Mouse (Mus musculus) liver, adult 2 months (tissue): ENCODE data around the gene Gpr15. TPM values are rescaled to one million over a fixed set of nuclear protein-coding genes. Genes with fewer than 3 reads are reported as not detected.

ENCODE experiments used
- DNase-seq: peaks from one replicate; pipeline ENCODE4 v3.0.0-alpha.2; 2011; ENCODE audit warnings: low read depth, low spot score; ENCODE audit errors: extremely low read depth
- H3K27ac ChIP-seq: fragments of 200-500 bp; replicated peaks from 2 replicates; pipeline ENCODE4 v1.5.1; 2012; ENCODE audit warnings: low read depth, mild to moderate bottlenecking, control low read depth, inconsistent platforms, low read length; ENCODE audit not compliant: insufficient read depth
- H3K27me3 ChIP-seq: fragments of 200-500 bp; 2 replicates; pipeline ENCODE4 v1.6.1; 2012; ENCODE audit warnings: mild to moderate bottlenecking, moderate library complexity, low read length, inconsistent platforms; ENCODE audit not compliant: control insufficient read depth, insufficient read depth
- H3K36me3 ChIP-seq: fragments of 200-500 bp; 2 replicates; pipeline ENCODE4 v1.6.1; 2012; ENCODE audit warnings: low read length, inconsistent platforms; ENCODE audit not compliant: control insufficient read depth, insufficient read depth
- H3K4me1 ChIP-seq: fragments of 200-500 bp; 2 replicates; pipeline ENCODE4 v1.6.1; 2011; ENCODE audit warnings: low read length; ENCODE audit not compliant: control insufficient read depth, insufficient read depth
- H3K4me3 ChIP-seq: fragments of 200-500 bp; 2 replicates; pipeline ENCODE4 v1.5.1; 2011; ENCODE audit warnings: low read depth, mild to moderate bottlenecking, control low read depth, low read length, moderate library complexity; ENCODE audit not compliant: insufficient read depth
- H3K79me2 ChIP-seq: fragments of 200-500 bp; 2 replicates; pipeline ENCODE4 v1.6.1; 2012; ENCODE audit warnings: inconsistent platforms, mild to moderate bottlenecking, low read length, moderate library complexity; ENCODE audit not compliant: control insufficient read depth, insufficient read depth
- H3K9ac ChIP-seq: fragments of 200-500 bp; 2 replicates; pipeline ENCODE4 v1.6.1; 2012; ENCODE audit warnings: low read depth, mild to moderate bottlenecking, control low read depth, inconsistent platforms, low read length
- CTCF ChIP-seq: fragments of 200-500 bp; IDR thresholded peaks from 2 replicates; pipeline ENCODE4 v1.5.1; 2011; ENCODE audit warnings: low read depth, low read length, control low read depth
- POLR2A ChIP-seq: fragments of 200-500 bp; IDR thresholded peaks from 2 replicates; pipeline ENCODE4 v1.6.1; 2011; ENCODE audit warnings: low read length, control low read depth; ENCODE audit not compliant: insufficient read depth; ENCODE audit errors: extremely low read depth
- WGBS: fragments of 180-500 bp; shearing (Covaris S2); methylation state at CpG from one replicate; pipeline ENCODE4 v1.1.7; 2018; 5-methylcytosine and 5-hydroxymethylcytosine counted together
- polyA plus RNA-seq: library from polyadenylated mRNA; depleted of rRNA; stranded (reverse); fragments of >200 nt; gene quantifications from 2 replicates; pipeline ENCODE4 v1.2.3, GENCODE M21; 2012
- total RNA-seq: library from RNA; depleted of rRNA; stranded (reverse); fragments of >200 nt; gene quantifications from 2 replicates; pipeline ENCODE4 v1.2.3, GENCODE M21; 2014

Gene Gpr15
- total and polyA plus RNA-seq, 2 experiments, result 0.10 TPM; not detected in 1

DNA sequence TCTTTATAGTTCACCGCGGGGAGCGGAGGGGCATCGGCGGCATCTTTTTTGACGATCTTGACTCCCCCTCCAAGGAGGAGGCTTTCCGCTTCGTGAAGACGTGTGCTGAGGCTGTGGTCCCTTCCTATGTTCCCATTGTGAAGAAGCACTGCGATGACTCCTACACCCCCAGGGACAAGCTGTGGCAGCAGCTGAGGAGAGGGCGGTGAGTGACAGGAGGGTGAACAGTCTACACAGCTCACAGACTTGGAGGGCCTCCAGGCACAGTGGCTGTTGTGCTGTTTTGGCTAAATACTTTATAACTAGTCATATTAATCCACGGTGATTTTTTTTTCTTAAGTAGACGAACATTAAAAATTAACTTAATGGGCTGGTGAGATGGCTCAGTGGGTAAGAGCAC lies 43.6 kb downstream of the Gpr15 start:
- Histone ChIP-seq H3K4me1 (peaks cover 5% of the 10 kb centered on the region), H3K36me3 (peaks cover 50% of the 10 kb centered on the region), H3K27ac (no peak overlapping the region), H3K4me3 (no peak overlapping the region), H3K9ac (no peak overlapping the region), H3K27me3 (no peaks in the 10 kb centered on the region), H3K79me2 (peaks cover 9% of the 10 kb centered on the region; the same call in 1 of the 2 replicates)
- TF ChIP-seq CTCF, result no peak
- no peak for TF ChIP-seq POLR2A
- DNase-seq, result peak; percentile 52
- WGBS, result 87% methylated on average over 13 of the region's 13 CpGs

DNA sequence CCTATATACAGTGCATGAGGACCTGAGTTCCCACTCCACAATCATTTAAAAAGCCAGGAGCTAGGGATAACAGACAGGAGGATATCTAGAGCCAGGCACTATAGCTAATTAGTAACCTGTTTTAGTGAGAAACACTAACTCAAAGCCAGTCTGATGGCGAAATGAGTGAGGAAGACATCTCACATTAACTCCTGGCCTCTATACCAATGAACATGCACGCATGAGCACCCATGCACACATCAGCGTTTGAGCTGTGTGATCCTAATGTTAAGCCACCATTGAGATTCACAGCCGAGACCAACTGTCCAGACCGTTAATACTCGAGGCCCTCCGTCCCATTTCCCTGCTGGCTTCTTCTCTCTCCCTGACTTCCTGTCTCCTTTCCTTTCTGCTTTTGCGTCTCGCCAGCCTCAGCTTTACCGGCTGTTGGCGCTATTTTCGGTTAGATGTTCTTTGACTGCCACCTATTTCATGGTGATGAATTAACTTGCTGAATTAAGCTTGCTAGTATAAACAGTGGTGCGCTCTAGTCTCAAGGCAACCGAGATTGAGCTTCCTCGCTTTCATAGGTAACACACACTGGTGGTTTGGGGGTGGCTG lies 45.0 kb downstream of the Gpr15 start:
- Histone ChIP-seq H3K36me3 (peaks cover 48% of the 10 kb centered on the region), H3K27me3 (no peaks in the 10 kb centered on the region), H3K4me3 (no peak overlapping the region), H3K79me2 (peaks cover 10% of the 10 kb centered on the region; the same call in 1 of the 2 replicates), H3K9ac (no peak overlapping the region), H3K4me1 (peaks cover 6% of the 10 kb centered on the region), H3K27ac (no peak overlapping the region)
- WGBS, result 89% methylated on average over 15 of the region's 15 CpGs
- TF ChIP-seq POLR2A (no peak), CTCF (no peak)
- DNase-seq, result no peak

DNA sequence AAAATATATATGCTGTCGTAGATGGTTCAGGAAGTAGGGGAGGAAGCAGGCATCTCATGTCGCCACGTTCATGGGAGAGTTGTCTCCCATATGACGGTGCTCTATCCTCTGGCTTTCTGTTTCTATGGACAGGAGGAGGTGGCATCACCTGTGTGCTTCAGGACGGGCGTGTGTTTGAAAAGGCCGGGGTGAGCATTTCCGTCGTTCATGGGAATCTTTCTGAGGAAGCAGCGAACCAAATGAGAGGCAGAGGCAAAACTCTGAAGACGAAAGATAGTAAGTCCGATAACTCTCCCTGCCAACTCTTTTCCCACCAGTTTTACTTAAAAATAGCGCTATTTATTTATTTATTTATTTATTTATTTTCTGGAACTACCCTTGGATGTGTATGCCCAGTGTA lies 46.5 kb downstream of the Gpr15 start:
- peaks cover 10% of the 10 kb centered on the region for H3K4me1 ChIP-seq
- peak overlapping the region; percentile 0; the same call in 1 of the 2 replicates for H3K27ac ChIP-seq
- H3K9ac ChIP-seq, result peak overlapping the region; percentile 20; the same call in 1 of the 2 replicates
- no peaks in the 10 kb centered on the region for H3K27me3 ChIP-seq
- peak; percentile 48 for DNase-seq
- TF ChIP-seq CTCF, result no peak
- TF ChIP-seq POLR2A, result no peak
- H3K79me2 ChIP-seq, result peaks cover 10% of the 10 kb centered on the region; the same call in 1 of the 2 replicates
- WGBS, result 38% methylated on average over 13 of the region's 13 CpGs
- peaks cover 38% of the 10 kb centered on the region for H3K36me3 ChIP-seq
- peak overlapping the region; percentile 42; the same call in 1 of the 2 replicates for H3K4me3 ChIP-seq

DNA sequence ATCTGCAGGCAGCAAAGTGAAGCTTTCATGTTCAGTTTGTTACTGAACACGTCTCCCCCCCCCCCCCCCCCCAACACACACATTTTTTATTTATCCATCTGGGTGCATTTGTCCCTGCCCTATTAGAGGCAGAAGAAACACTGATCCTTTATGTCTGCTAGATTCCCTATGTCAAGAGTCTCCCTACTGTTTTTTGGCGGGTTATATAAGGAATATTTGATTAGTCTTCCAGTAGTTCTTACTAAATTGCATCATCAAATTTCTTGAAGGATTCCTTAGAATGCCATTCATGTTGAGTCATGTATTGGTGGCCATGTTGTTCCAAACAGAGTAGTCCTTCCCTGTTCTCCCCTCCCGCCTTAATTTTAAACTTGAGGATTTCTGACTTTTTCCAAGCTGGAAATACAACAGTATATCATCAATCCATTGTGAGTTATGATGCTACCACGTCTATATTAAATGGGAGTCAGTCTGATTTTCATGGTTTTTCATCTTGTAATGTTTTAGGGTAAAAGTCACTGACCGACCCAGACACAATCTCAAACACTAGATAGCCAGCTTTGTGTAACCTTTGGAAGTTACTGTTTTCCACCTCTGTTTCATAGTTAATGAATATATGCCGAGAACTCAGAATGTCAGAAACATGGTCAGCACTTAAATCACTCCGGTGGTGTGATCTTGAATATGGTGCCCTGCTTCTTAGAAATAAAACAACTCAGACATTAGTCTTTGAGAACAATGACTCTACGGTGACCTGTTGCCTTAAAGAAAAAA lies 47.5 kb downstream of the Gpr15 start:
- TF ChIP-seq CTCF (no peak), POLR2A (no peak)
- H3K27me3 ChIP-seq, result no peaks in the 10 kb centered on the region
- H3K9ac ChIP-seq, result no peak overlapping the region; the same call in 1 of the 2 replicates
- peak; percentile 76 for DNase-seq
- peak overlapping the region; percentile 90; the same call in 1 of the 2 replicates for H3K27ac ChIP-seq
- H3K79me2 ChIP-seq, result peaks cover 10% of the 10 kb centered on the region; the same call in 1 of the 2 replicates
- WGBS, result 21% methylated on average over 8 of the region's 8 CpGs
- peaks cover 30% of the 10 kb centered on the region for H3K36me3 ChIP-seq
- H3K4me3 ChIP-seq, result peak overlapping the region; percentile 88
- H3K4me1 ChIP-seq, result peaks cover 10% of the 10 kb centered on the region; the same call in 1 of the 2 replicates

DNA sequence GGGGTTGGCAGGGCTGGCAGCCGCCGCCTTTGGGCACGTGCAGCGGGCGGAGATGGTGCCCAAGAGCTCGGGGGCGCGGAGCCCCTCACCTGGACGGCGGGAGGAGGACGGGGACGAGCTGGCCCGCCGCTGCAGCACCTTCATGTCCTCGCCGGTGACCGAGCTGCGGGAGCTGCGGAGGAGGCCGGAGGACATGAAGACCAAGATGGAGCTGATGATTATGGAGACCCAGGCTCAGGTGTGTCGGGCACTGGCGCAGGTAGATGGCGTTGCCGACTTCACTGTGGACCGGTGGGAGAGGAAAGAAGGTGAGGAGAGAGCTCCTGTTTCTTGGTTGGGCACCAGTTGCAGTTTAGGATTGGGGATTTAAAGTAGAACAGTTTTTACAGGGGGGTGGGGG lies 48.2 kb downstream of the Gpr15 start:
- Histone ChIP-seq H3K4me1 (peaks cover 10% of the 10 kb centered on the region; the same call in 1 of the 2 replicates), H3K36me3 (peaks cover 23% of the 10 kb centered on the region), H3K27me3 (no peaks in the 10 kb centered on the region), H3K4me3 (peak overlapping the region; percentile 88), H3K9ac (peak overlapping the region; percentile 90), H3K27ac (peak overlapping the region; percentile 90), H3K79me2 (peaks cover 10% of the 10 kb centered on the region; the same call in 1 of the 2 replicates)
- peak; percentile 46 for DNase-seq
- TF ChIP-seq CTCF, result no peak
- no peak for TF ChIP-seq POLR2A
- under 1% methylated on average over 25 of the region's 25 CpGs for WGBS
